Comparison of ENCODE assay signal across 14 mouse cellular contexts in the genomic region with DNA sequence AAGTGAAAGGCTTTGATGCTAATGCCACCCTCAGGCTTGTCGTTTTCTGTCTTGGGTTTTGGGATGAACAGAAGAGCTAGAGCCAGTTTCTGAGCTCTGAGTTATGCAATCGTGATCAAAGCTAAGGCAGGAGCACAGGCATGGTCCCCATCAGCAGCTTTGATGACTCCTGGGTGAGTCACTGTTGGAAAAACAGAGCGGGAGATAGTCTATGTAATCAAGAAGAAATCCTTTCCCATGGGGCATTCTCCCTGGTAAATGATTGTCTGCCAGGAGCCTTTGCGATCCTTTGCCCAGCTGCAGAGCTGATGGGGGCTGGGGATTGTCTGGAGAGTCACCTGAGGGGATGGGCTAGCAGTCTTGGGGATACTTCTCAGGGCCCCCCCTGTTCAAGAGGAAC. TPM values are rescaled to one million over a fixed set of nuclear protein-coding genes. Genes with fewer than 3 reads are reported as not detected.
A peak's percentile ranks its signal among the peaks of the same experiment; 100 is the strongest.
DNase-seq lines count a peak whose midpoint lies in the region; ATAC-seq and TF ChIP-seq lines count a peak whose summit lies in the region.
"Had no signal": no experiment of that assay in that cellular context is flagged by ENCODE, and none has a peak within 500 bp of the region (broad histone marks: within the 10 kb centered on the region; RNA-seq: fewer than 3 reads in every experiment).

No protein-coding gene starts in this region.

- peak overlapping the region; percentile 93 for H3K27ac ChIP-seq in left cerebral cortex, adult 2 months
- H3K27ac ChIP-seq in intestine, embryonic 15.5 days, result no peak overlapping the region
- peak overlapping the region; percentile 18; the same call in 1 of the 2 replicates for H3K27ac ChIP-seq in stomach, postnatal 0 days (replicated peaks)
- no peak overlapping the region for H3K27ac ChIP-seq in lung, postnatal 0 days (ENCODE audit: low read length)
- H3K27ac ChIP-seq in hindbrain, embryonic 16.5 days (ENCODE audit: low read depth, low read length), result no peak overlapping the region
- H3K27ac ChIP-seq: embryonic facial prominence, embryonic 13.5 days; hindbrain, embryonic 15.5 days; midbrain, embryonic 12.5 days; neural tube, embryonic 15.5 days had no signal

- no peaks in the 10 kb centered on the region for H3K9me3 ChIP-seq in intestine, embryonic 15.5 days
- H3K9me3 ChIP-seq in stomach, postnatal 0 days (ENCODE audit: control insufficient read depth, low read length), result no peaks in the 10 kb centered on the region
- no peaks in the 10 kb centered on the region for H3K9me3 ChIP-seq in lung, postnatal 0 days (ENCODE audit: low read length)
- H3K9me3 ChIP-seq in hindbrain, embryonic 16.5 days (ENCODE audit: control insufficient read depth, low read length), result no peaks in the 10 kb centered on the region
- H3K9me3 ChIP-seq: embryonic facial prominence, embryonic 13.5 days; hindbrain, embryonic 15.5 days; midbrain, embryonic 12.5 days; neural tube, embryonic 15.5 days had no signal

- H3K4me1 ChIP-seq in intestine, embryonic 15.5 days (replicated peaks), result peaks cover 20% of the 10 kb centered on the region
- peaks cover 6% of the 10 kb centered on the region for H3K4me1 ChIP-seq in stomach, postnatal 0 days (replicated peaks; ENCODE audit: control insufficient read depth, insufficient read depth)
- H3K4me1 ChIP-seq in lung, postnatal 0 days (ENCODE audit: insufficient read depth, low read depth, low read length), result no peaks in the 10 kb centered on the region
- H3K4me1 ChIP-seq in hindbrain, embryonic 16.5 days (ENCODE audit: control insufficient read depth, insufficient read depth, low read depth, low read length), result peaks cover 3% of the 10 kb centered on the region; the same call in 1 of the 2 replicates
- H3K4me1 ChIP-seq: midbrain, embryonic 12.5 days had no signal

- DNase-seq in frontal cortex, postnatal 25 days (ENCODE audit: low spot score in 2 of 2), result no peak
- no peak for DNase-seq in left cerebral cortex, adult 2 months (ENCODE audit: extremely low spot score in 1 of 2, low spot score in 2 of 2)
- no peak for DNase-seq in left cerebral cortex, postnatal 14 days (ENCODE audit: low spot score in 2 of 2)
- DNase-seq in stomach, postnatal 0 days (ENCODE audit: low spot score), result peak; percentile 45
- no peak for DNase-seq in lung, postnatal 0 days (ENCODE audit: low spot score)
- DNase-seq: lung, adult 2 months; spleen, adult 18-20 months had no signal

- 0 out of 2 replicates have a peak, but pooled peaks cover 2% of the 10 kb centered on the region for H3K27me3 ChIP-seq in intestine, embryonic 15.5 days (replicated peaks)
- H3K27me3 ChIP-seq in stomach, postnatal 0 days (ENCODE audit: control insufficient read depth, insufficient read depth, low read length), result no peaks in the 10 kb centered on the region
- H3K27me3 ChIP-seq in lung, postnatal 0 days (replicated peaks; ENCODE audit: insufficient read depth, low read length), result no peaks in the 10 kb centered on the region
- H3K27me3 ChIP-seq in hindbrain, embryonic 16.5 days (replicated peaks; ENCODE audit: control insufficient read depth, insufficient read depth, low read length), result no peaks in the 10 kb centered on the region
- H3K27me3 ChIP-seq: embryonic facial prominence, embryonic 13.5 days; hindbrain, embryonic 15.5 days; midbrain, embryonic 12.5 days; neural tube, embryonic 15.5 days had no signal

- no peak for TF ChIP-seq EP300 in stomach, postnatal 0 days (optimal IDR thresholded peaks at IDR 0.05)
- TF ChIP-seq EP300 in lung, postnatal 0 days (IDR thresholded peaks at IDR 0.05), result no peak

- peak; percentile 42 for ATAC-seq in frontal cortex, adult (ENCODE audit: low TSS enrichment)
- peak; percentile 85 for ATAC-seq in intestine, embryonic 15.5 days
- peak; percentile 63 for ATAC-seq in stomach, postnatal 0 days (ENCODE audit: low FRiP score, low TSS enrichment)
- no peak for ATAC-seq in lung, postnatal 0 days
- ATAC-seq in hindbrain, embryonic 16.5 days, result no peak

- no peak overlapping the region; the same call in 1 of the 2 replicates for H3K4me2 ChIP-seq in intestine, embryonic 15.5 days (replicated peaks)
- no peak overlapping the region for H3K4me2 ChIP-seq in stomach, postnatal 0 days (replicated peaks; ENCODE audit: low read depth)
- H3K4me2 ChIP-seq in lung, postnatal 0 days (replicated peaks; ENCODE audit: low read depth, low read length), result no peak overlapping the region
- no peak overlapping the region for H3K4me2 ChIP-seq in hindbrain, embryonic 16.5 days (ENCODE audit: low read length)
- H3K4me2 ChIP-seq: embryonic facial prominence, embryonic 13.5 days; hindbrain, embryonic 15.5 days; midbrain, embryonic 12.5 days; neural tube, embryonic 15.5 days had no signal

- H3K9ac ChIP-seq in intestine, embryonic 15.5 days, result no peak overlapping the region
- no peak overlapping the region for H3K9ac ChIP-seq in stomach, postnatal 0 days (ENCODE audit: low read length)
- no peak overlapping the region for H3K9ac ChIP-seq in lung, postnatal 0 days (replicated peaks; ENCODE audit: low read depth)
- no peak overlapping the region for H3K9ac ChIP-seq in hindbrain, embryonic 16.5 days (ENCODE audit: low read depth, low read length)
- H3K9ac ChIP-seq: embryonic facial prominence, embryonic 13.5 days; hindbrain, embryonic 15.5 days; midbrain, embryonic 12.5 days; neural tube, embryonic 15.5 days had no signal

- intact Hi-C loops in left cerebral cortex, adult 2 months (cut with DNase I), result loop anchor here (1.0 kb wide), 1 partner anchor 21 kb away; no protein-coding TSS in a partner anchor
- intact Hi-C loops in left cerebral cortex, postnatal 14 days (cut with DNase I), result no loop called here

- H3K36me3 ChIP-seq in intestine, embryonic 15.5 days, result no peaks in the 10 kb centered on the region
- H3K36me3 ChIP-seq in stomach, postnatal 0 days (ENCODE audit: control insufficient read depth, insufficient read depth, low read length), result no peaks in the 10 kb centered on the region
- no peaks in the 10 kb centered on the region for H3K36me3 ChIP-seq in lung, postnatal 0 days (ENCODE audit: insufficient read depth, low read length)
- H3K36me3 ChIP-seq in hindbrain, embryonic 16.5 days (ENCODE audit: control insufficient read depth, insufficient read depth, low read length), result no peaks in the 10 kb centered on the region
- H3K36me3 ChIP-seq: embryonic facial prominence, embryonic 13.5 days; hindbrain, embryonic 15.5 days; midbrain, embryonic 12.5 days; neural tube, embryonic 15.5 days had no signal

- 40% methylated on average over 4 of the region's 4 CpGs for WGBS in intestine, embryonic 15.5 days
- WGBS in stomach, postnatal 0 days, result 25% methylated on average over 4 of the region's 4 CpGs
- WGBS in lung, postnatal 0 days, result 38% methylated on average over 4 of the region's 4 CpGs
- 54% methylated on average over 4 of the region's 4 CpGs for WGBS in hindbrain, embryonic 16.5 days

- no peak for TF ChIP-seq CTCF in left cerebral cortex, adult 2 months (IDR thresholded peaks at IDR 0.05)
- no peak for TF ChIP-seq CTCF in stomach, postnatal 0 days (IDR thresholded peaks at IDR 0.05; ENCODE audit: low read depth)
- no peak for TF ChIP-seq CTCF in lung, postnatal 0 days (IDR thresholded peaks at IDR 0.05)

- no peak overlapping the region for H3K4me3 ChIP-seq in left cerebral cortex, adult 2 months
- no peak overlapping the region for H3K4me3 ChIP-seq in intestine, embryonic 15.5 days (replicated peaks)
- H3K4me3 ChIP-seq in stomach, postnatal 0 days (ENCODE audit: low read depth, low read length), result no peak overlapping the region
- H3K4me3 ChIP-seq in lung, postnatal 0 days (ENCODE audit: low read depth, low read length), result no peak overlapping the region
- H3K4me3 ChIP-seq in hindbrain, embryonic 16.5 days (ENCODE audit: low read length), result no peak overlapping the region
- H3K4me3 ChIP-seq: embryonic facial prominence, embryonic 13.5 days; hindbrain, embryonic 15.5 days; midbrain, embryonic 12.5 days; neural tube, embryonic 15.5 days had no signal

RNA-seq across cellular contexts. Expression of gene Mical2, which starts 23.5 kb away (rescaled TPM):
- total RNA-seq in left cerebral cortex, adult 2 months (2021), result 100 to 1,000 TPM; 652 to 703 TPM
- total RNA-seq in left cerebral cortex, postnatal 14 days (2021), result 100 to 1,000 TPM; 497 to 557 TPM
- polyA plus RNA-seq in intestine, embryonic 15.5 days (2015; fragmentation: Nextera tagmentation; extraction: Ambion mirVana), result 18.6 and 19.4 TPM in 2 replicates
- 8.4 and 8.8 TPM in 2 replicates for polyA plus RNA-seq in stomach, postnatal 0 days (2015; fragmentation: Nextera tagmentation; extraction: Ambion mirVana)
- 19.7 and 21.5 TPM in 2 replicates for polyA plus RNA-seq in lung, postnatal 0 days (2015; fragmentation: Nextera tagmentation; extraction: Ambion mirVana)
- polyA plus RNA-seq in hindbrain, embryonic 16.5 days (2015; fragmentation: Nextera tagmentation; extraction: Ambion mirVana), result 6.0 and 7.2 TPM in 2 replicates

RNA-seq across cellular contexts. Expression of gene Dkk3, which starts 43.3 kb away (rescaled TPM):
- 100 to 1,000 TPM; 164 to 198 TPM for total RNA-seq in left cerebral cortex, adult 2 months (2021)
- 100 to 1,000 TPM in 1 of 2 experiments, 10 to 100 TPM in 1; 97.1 to 119 TPM for total RNA-seq in left cerebral cortex, postnatal 14 days (2021)
- 26.0 and 27.1 TPM in 2 replicates for polyA plus RNA-seq in intestine, embryonic 15.5 days (2015; fragmentation: Nextera tagmentation; extraction: Ambion mirVana)
- polyA plus RNA-seq in stomach, postnatal 0 days (2015; fragmentation: Nextera tagmentation; extraction: Ambion mirVana), result 39.1 and 40.0 TPM in 2 replicates
- 82.5 and 88.3 TPM in 2 replicates for polyA plus RNA-seq in lung, postnatal 0 days (2015; fragmentation: Nextera tagmentation; extraction: Ambion mirVana)
- polyA plus RNA-seq in hindbrain, embryonic 16.5 days (2015; fragmentation: Nextera tagmentation; extraction: Ambion mirVana), result 38.5 and 39.8 TPM in 2 replicates

Comparison
In these comparisons a context has a peak if more than half of its experiments do, and no peak if none do; other contexts are left out.
1. ATAC-seq: peak in frontal cortex, adult (single experiment), intestine, embryonic 15.5 days (single experiment) and stomach, postnatal 0 days (single experiment); none in lung, postnatal 0 days (single experiment) and hindbrain, embryonic 16.5 days (single experiment).
2. H3K27ac ChIP-seq: peak in left cerebral cortex, adult 2 months (single experiment) and stomach, postnatal 0 days (single experiment); none in intestine, embryonic 15.5 days (single experiment), lung, postnatal 0 days (single experiment) and hindbrain, embryonic 16.5 days (single experiment).